Mouse (Mus musculus): ENCODE measurements around the gene Ucma. TPM values are rescaled to one million over a fixed set of nuclear protein-coding genes. Genes with fewer than 3 reads are reported as not detected.

Gene Ucma
- not detected in 4 replicates for total RNA-seq (2023)

GRCm38 (mm10) chr2:4975807-4976206, at the start of gene Ucma:
Gene Ucma, plus strand, starts transcription at chr2:4976122.

GRCm38 (mm10) chr2:5012491-5013324, 36.8 kb downstream of the Ucma start, which contains the start of gene Mcm10:
Gene Mcm10, minus strand, starts transcription at chr2:5012791.

Other genes starting within 250 kb of the Ucma start
- 17.9 to 21.7 TPM (median 19.6 TPM) in 4 replicates for gene Sephs1, start 94.6 kb upstream of the Ucma start, total RNA-seq (2023)
- gene Phyh, start 57.1 kb upstream of the Ucma start, total RNA-seq (2023): 38.5 to 48.5 TPM (median 45.3 TPM) in 4 replicates
- gene Mcm10, start 36.7 kb downstream of the Ucma start, total RNA-seq (2023): 1.7 to 3.0 TPM (median 2.2 TPM) in 4 replicates
- 5.3 to 13.9 TPM (median 7.3 TPM) in 4 replicates for gene Optn, start 87.9 kb downstream of the Ucma start, total RNA-seq (2023)
- not detected in 4 replicates for gene Ccdc3, start 161.7 kb downstream of the Ucma start, total RNA-seq (2023)

Measured in B cell, adult 62 days (primary cell).